Mouse (Mus musculus): Measurements from ENCODE around the gene Smim23. TPM values are rescaled to one million over a fixed set of nuclear protein-coding genes. Genes with fewer than 3 reads are reported as not detected.

Smim23 gene
- not detected for polyA plus RNA-seq (2017; shearing (Covaris generic))

GRCm38 (mm10) chr11:32824505-32824904 lies at the start of gene Smim23:
Gene Smim23 (minus strand): TSS chr11:32824605.

Other genes starting within 250 kb of the Smim23 start
- gene Fbxw11, start 181.9 kb downstream of the Smim23 start, polyA plus RNA-seq (2017; shearing (Covaris generic)) = 10 to 100 TPM; 44.3 to 87.5 TPM